Mouse (Mus musculus) urinary bladder, postnatal 14 days (tissue): ENCODE measurements around the gene Spib.

Experiments used
- DNase-seq: peaks from one replicate; pipeline ENCODE4 v3.0.0; 2021; ENCODE audit warnings: low spot score

Gene Spib

GRCm38 (mm10) chr7:44548497-44549087 is 16.7 kb upstream of the Spib start, which contains the start of gene Pold1:
TSS of gene Pold1 (minus strand) at chr7:44548849.
- peak; percentile 100 for DNase-seq

DNA sequence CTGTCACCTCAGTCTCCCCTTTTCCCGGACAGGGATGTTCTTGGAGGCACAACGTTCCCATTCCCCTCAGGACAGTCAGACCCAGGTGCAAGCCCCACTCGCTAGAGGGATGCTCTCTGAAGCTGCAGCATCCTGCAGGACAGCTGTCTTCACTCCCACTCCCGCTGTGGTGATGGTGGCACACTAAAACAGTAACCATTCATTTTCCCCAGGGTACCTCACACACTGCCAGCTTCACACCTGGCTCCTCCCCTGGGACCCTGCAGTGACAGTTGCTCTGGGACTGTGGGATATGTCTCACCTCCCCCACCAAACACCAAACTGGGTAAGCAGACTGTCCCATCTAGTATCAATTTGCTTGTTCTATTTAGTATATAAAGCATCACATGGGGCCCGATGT is 15.9 kb upstream of the Spib start:
- DNase-seq = no peak

DNA sequence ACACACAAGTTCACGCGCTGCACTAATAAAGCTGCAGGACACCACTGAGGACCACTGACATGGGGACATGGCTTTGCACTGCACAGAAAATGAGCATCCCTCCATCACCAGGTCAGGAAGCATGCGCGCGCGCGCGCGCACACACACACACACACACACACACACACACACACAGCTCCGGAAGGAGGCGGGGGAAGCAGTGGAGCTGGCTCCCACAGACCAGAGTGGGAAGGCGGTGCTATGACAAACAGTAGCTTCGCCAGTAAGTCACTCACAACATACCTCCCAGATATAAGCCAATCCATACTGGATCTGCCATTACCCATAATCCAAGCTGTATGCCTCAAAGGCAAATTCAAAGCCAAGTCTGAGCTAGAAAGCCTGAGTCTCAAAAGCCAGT is 15.2 kb upstream of the Spib start:
- no peak for DNase-seq

- DNase-seq = no peak
Observed at GRCm38 (mm10) chr7:44546274-44546673, 14.4 kb upstream of the Spib start.

DNA sequence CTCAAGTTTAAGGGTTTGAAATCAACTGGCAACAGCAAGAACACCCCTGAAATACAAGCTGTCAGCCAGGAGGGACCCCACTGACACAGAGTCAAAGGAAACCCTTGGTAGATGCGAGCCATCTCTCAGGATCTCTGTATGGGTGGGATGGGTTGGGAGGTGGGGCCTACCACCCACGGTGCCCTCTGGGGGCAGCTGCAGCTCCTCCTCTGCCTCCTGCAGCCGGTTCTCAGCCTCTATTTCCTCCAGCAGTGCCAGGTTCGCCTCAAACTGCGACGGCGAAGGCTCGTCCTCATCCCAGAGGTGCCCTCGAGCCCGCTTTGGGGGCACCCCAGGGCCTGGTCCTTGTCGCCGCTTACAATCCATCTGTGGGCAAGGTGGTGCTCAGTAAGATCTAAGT is 11.2 kb upstream of the Spib start:
- no peak for DNase-seq

- DNase-seq = no peak
Observed at GRCm38 (mm10) chr7:44542555-44542954, 10.7 kb upstream of the Spib start.

DNA sequence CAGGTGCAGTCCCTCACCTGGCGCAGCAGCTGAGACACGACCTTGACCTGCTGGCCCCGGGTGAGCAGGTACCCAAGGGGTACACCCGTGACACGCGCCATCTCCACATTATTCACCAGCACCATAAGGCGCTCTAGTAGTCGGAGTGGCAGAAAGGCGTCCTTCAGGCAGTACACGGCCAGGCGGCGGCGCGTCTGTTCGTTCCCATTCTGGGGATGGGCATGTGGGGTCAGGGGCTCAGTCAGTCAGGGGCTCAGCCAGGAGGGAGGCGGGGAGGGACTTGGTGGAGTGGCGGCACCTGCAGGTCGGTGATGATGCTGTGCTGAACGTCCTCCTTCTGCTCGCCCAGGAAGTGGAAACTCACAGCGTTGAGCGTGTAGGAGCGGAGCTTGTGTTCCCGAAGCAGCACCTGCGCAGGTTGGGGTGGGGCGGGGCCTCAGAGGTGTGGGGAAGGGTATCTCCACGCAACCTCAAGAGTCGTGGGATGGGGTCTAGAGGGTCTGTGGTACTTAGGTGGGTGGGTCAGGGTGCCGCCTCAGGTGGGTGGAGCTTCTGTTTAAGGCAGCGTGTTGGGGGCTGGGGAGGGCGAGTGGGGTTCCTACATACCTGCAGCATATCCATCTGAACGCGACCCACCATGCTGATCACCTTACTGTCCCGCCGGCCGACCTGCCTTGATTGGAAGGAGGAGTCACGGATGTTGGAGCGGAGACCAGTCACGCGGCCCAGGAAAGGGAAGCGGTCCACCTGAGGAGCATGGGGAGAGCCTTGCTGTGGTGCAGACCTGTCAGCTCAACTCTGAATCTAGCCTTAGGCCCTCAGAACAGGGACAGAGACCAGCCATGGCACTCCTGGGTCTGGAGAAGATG is 7.1 kb upstream of the Spib start:
- no peak for DNase-seq

- no peak for DNase-seq
Observed at GRCm38 (mm10) chr7:44537496-44537895, 5.6 kb upstream of the Spib start.

GRCm38 (mm10) chr7:44537009-44537408 is 5.1 kb upstream of the Spib start:
- no peak for DNase-seq

DNA sequence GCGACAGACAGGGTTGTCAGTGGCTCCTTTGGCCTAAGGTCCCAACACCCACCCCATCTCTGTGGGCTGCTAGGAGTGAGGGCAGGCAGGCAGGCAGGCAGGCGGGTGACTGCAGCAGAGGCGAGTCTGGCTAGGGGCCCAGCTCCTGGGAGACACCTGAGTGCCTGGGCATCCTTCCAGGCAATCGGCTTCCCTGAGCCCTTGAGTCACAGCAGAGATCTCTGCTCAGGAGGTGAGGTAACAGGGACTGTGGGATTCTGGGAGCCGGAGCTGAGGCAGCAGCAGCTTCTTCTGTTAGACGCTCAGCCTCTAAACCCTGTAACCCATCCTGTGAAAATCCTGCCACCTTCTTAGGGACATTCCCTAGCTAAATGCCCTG is 4.7 kb upstream of the Spib start:
- no peak for DNase-seq

DNA sequence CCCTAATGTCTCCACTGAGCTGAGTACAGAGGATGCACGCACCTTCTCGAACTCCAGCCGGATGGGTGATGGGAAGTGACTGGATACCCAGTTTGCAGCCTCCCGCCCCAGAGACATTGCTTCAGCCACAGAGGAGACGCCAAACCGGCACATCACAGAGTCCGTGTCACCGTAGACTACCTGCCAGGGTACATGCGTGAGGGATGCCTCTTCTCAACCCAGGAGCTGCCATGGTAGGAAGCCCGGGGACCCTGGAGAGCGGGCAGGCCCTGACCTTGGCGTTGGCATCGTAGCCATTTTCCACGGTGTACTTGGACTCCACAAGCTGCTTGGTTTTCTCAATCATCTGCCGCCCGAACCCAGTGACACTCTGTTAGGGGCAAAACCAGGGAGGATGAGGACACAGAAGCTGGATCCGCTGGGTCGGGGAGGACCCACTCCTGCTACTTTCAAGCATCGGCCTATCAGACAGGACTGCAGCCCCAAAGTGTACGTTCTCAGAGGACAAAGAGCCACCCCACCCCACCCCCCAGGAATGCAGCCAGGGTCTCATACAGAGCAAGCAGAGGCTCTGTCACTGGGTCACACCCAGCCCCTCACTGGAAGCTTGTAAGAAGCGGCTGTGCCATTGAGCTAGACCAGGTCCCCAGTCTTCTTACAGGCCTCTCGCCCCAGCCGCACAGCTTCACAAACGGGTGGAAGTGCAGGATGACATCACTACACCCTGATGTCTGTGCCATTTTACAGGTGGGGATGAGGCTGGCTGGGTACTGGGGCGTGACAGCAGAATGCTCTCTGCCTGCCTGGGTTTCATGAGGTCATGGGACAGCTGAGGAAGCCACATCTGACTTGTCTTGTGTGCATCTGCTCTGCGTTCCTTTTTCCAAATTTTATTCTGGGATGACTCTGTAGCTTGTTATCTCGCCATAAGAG is 4.1 kb upstream of the Spib start:
- DNase-seq = no peak

DNA sequence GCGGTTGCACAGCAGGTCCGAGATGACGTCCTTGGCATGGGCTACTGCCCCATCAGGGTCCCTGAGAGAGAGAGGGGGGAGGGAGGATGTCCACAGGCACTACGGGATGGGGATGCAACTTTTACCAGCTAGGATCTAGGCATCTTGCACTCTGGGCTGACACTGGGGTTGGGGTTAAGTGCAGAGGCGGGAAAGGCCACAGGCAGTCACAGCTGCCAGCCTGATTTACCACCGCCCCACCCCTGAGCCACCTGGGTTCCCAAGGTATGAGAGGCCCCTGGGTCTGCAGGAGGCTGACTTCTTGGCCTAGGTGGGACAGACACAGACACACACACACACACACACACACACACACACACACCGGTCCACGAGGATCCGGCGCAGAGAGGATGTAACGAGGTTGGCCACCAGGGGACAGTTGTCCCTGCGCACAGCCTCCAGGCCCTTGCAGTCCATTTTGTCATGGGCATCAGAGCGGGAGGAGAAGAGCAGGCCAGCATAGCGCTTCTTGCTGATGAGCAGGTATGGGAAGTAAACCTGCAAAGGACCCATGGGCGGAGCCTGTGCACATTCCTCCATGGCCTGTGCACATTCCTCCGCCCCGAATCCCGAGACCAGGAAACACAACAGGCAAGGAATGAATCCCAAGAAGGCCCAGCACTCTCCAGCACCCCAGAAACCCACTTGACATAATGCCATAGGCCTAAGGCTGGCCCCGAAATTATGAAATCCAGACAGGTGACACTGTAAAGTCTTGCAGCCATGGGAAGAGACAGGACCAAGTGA is 3.0 kb upstream of the Spib start:
- no peak for DNase-seq

DNA sequence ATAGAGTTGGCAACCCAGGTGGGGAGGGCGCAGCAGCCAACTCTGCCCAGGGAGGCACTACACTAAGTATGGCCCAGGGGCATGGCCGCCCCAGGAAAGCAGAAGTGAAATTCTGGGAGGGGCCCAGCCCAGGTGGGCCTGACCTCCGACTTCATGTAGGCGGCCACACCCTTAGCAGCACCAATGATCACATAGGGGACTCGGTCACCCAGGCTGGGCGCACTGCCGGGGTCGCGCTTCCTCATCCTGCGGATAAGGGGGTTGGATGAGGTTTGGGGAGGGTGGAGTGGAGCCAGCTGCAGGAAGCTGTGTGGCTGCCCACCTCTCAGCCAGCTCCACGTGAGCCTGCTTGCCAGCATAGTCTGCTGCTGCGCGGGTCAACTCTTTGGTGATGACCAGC is 2.4 kb upstream of the Spib start:
- no peak for DNase-seq

DNA sequence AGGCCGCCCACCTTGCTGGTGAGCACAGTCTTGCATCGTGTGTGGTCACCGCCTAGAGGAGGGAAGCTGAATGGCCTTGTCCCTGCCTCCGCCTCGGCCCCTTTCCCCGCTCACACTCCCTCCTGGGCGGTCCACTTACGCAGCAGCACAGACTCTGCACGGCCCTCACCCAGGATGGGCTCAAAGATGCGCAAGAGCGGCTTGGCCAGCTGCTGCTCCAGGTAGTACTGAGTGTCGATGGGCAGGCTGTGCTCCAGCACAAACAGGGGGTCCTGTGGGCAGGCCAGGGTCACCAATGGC is 1.8 kb upstream of the Spib start:
- DNase-seq = no peak

DNA sequence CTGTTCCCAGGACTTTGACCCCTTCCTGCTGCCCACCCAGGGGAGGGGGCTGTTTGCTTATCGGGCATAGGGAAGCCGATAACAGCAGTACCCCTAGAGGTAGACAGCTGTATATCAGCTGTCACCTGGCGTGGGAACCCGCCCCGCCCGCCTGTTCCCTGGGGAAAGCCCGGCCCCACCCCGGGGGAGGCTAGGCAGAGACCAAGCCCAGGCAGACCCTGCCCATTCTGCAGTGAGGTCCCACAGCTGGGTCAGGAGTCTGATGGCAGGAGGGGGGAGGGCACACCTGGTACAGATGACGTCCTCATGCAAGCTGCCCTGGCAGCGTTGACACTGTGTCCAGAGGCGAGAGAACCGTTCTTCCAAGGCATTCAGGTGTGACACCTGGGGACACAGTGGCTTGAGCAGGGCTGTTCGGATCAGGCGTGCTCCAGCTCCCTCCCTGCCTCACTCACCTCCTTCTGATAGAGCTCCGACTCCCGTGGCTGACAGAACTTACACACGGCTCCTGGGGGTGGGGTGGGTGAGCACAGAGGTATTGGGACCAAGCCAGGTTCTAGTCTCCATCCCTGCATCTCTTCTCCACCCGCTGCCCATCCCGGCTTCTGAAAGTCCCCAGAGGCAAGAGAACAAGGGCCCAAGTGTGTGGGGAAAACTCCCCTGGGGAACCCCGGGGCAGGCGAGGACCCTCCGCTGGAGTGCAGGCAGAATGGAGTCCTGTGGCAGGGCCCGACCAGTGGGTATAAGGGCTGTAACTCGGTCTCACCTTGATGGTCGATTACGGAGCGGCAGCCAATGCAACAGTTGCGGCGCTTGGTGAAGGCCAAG is 1.3 kb upstream of the Spib start:
- DNase-seq = no peak

GRCm38 (mm10) chr7:44531207-44531606 is 664 bp downstream of the Spib start:
- DNase-seq = no peak

GRCm38 (mm10) chr7:44530507-44530906 is 1.4 kb downstream of the Spib start:
- DNase-seq = no peak

GRCm38 (mm10) chr7:44529518-44529917 is 2.4 kb downstream of the Spib start:
- no peak for DNase-seq

GRCm38 (mm10) chr7:44527483-44528398 is 4.1 kb downstream of the Spib start:
- DNase-seq = peak; percentile 71
